Mouse (Mus musculus): ENCODE data around the gene Terb1.

DNA sequence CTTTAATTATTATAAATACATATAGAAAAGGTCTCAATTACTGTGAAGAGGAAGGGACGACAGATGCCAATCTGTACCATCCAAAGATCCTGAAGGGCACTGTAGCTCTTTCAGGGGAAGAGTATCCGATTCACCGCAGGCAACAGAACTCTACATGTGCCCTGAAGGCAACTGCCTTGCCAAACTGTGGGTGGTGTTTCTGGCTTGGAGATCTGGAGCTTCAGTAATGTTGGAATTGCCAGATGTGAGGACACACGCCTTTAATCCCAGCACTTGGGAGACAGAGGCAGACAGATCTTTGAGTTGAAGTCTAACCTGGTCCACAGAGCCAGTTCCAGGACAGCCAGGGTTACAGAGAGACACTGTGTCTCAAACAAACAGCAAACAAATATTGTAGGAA, 29.2 kb upstream of the Terb1 start:
- no peak for TF ChIP-seq CTCF (IDR thresholded peaks at IDR 0.05; ENCODE audit: extremely low read depth, insufficient read depth, low read length)
- no peak for TF ChIP-seq POLR2A (IDR thresholded peaks at IDR 0.05; ENCODE audit: extremely low read depth, insufficient read depth, low read length)

Data from cortical plate, adult 2 months (tissue).